Mouse (Mus musculus): ENCODE results near the gene Ung. TPM values are rescaled to one million over a fixed set of nuclear protein-coding genes. Genes with fewer than 3 reads are reported as not detected.

Ung gene
- total and polyA plus RNA-seq, 2 experiments: 2.4 to 5.0 TPM

DNA sequence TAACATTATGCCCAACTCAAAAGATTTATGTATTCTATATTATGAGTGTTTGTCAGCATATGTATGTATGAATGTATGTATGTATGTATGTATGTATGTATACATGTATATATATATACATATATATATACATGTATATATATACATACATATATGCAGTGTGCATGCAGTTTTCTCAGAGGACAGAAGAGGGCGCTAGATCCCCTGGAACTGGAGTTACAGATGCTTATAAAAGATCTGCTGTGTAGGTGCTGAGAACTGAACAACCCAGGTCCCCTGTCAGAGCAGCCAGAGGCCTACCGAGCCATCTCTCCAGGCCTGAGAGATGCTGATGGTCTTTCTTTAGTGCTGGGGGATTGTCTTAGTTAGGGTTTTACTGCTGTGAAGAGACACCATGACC, 56.9 kb downstream of the Ung start:
- Histone ChIP-seq H3K27me3 (ENCODE audit: control insufficient read depth, insufficient read depth, low read length) (no peaks in the 10 kb centered on the region), H3K9ac (ENCODE audit: low read depth, low read length) (no peak overlapping the region), H3K27ac (replicated peaks; ENCODE audit: insufficient read depth, low read depth, low read length) (no peak overlapping the region), H3K36me3 (ENCODE audit: control insufficient read depth, insufficient read depth, low read length) (peaks cover 43% of the 10 kb centered on the region), H3K79me2 (ENCODE audit: control insufficient read depth, insufficient read depth, low read length) (peaks cover 7% of the 10 kb centered on the region; the same call in 1 of the 2 replicates), H3K4me3 (ENCODE audit: insufficient read depth, low read depth, low read length) (no peak overlapping the region), H3K4me1 (ENCODE audit: control insufficient read depth, insufficient read depth, low read length) (no peaks in the 10 kb centered on the region)
- no peak for TF ChIP-seq CTCF (IDR thresholded peaks at IDR 0.05; ENCODE audit: low read depth, low read length)
- TF ChIP-seq POLR2A (IDR thresholded peaks at IDR 0.05; ENCODE audit: extremely low read depth, insufficient read depth, low read length): no peak
- 80% methylated on average over 2 of the region's 2 CpGs for WGBS
- no peak for DNase-seq (ENCODE audit: extremely low read depth, low read depth, low spot score)

Other genes with a start within 250 kb of the Ung start
- 11.8 and 14.0 TPM in 2 replicates for gene Coro1c, start 221.6 kb upstream of the Ung start, total RNA-seq (2014; rRNA removed)
- 12.0 and 13.6 TPM in 2 replicates for gene Coro1c, start 221.6 kb upstream of the Ung start, polyA plus RNA-seq (2012; rRNA removed)
- gene Ssh1, start 136.5 kb upstream of the Ung start, total RNA-seq (2014; rRNA removed): 1.6 and 3.3 TPM in 2 replicates
- gene Ssh1, start 136.5 kb upstream of the Ung start, polyA plus RNA-seq (2012; rRNA removed): 5.0 and 5.5 TPM in 2 replicates
- gene Dao, start 126.7 kb upstream of the Ung start, total RNA-seq (2014; rRNA removed): not detected in 2 replicates
- not detected in 2 replicates for gene Dao, start 126.7 kb upstream of the Ung start, polyA plus RNA-seq (2012; rRNA removed)
- gene Usp30, start 64.9 kb upstream of the Ung start, total RNA-seq (2014; rRNA removed): 6.6 and 9.2 TPM in 2 replicates
- gene Usp30, start 64.9 kb upstream of the Ung start, polyA plus RNA-seq (2012; rRNA removed): 14.8 and 16.7 TPM in 2 replicates
- gene Svop, start 38.8 kb upstream of the Ung start, total RNA-seq (2014; rRNA removed): 0.07 TPM in 1 of 2 replicates, not detected in the other
- gene Svop, start 38.8 kb upstream of the Ung start, polyA plus RNA-seq (2012; rRNA removed): not detected in 2 replicates
- 3.1 and 5.1 TPM in 2 replicates for gene Alkbh2, start 2.2 kb upstream of the Ung start, total RNA-seq (2014; rRNA removed)
- gene Alkbh2, start 2.2 kb upstream of the Ung start, polyA plus RNA-seq (2012; rRNA removed): 7.0 and 10.1 TPM in 2 replicates
- gene Acacb, start 16.1 kb downstream of the Ung start, total RNA-seq (2014; rRNA removed): 26.8 and 39.4 TPM in 2 replicates
- 27.9 and 45.8 TPM in 2 replicates for gene Acacb, start 16.1 kb downstream of the Ung start, polyA plus RNA-seq (2012; rRNA removed)
- not detected in 2 replicates for gene Foxn4, start 143.4 kb downstream of the Ung start, total RNA-seq (2014; rRNA removed)
- gene Foxn4, start 143.4 kb downstream of the Ung start, polyA plus RNA-seq (2012; rRNA removed): not detected in 2 replicates
- gene Myo1h, start 158.8 kb downstream of the Ung start, total RNA-seq (2014; rRNA removed): 0.09 and 0.27 TPM in 2 replicates
- gene Myo1h, start 158.8 kb downstream of the Ung start, polyA plus RNA-seq (2012; rRNA removed): not detected in 2 replicates

Data from liver, adult 2 months (tissue).